Mouse (Mus musculus): ENCODE results near the gene Gimap4. TPM values are rescaled to one million over a fixed set of nuclear protein-coding genes. Genes with fewer than 3 reads are reported as not detected.
"Not testable (repeated sequence)": the region's sequence is repeated elsewhere in the genome, so short reads cannot be mapped to it uniquely, and the experiment has no call there.

Gimap4 gene
- total RNA-seq, 2 experiments from 2014 or later = 46.9 to 57.4 TPM

DNA sequence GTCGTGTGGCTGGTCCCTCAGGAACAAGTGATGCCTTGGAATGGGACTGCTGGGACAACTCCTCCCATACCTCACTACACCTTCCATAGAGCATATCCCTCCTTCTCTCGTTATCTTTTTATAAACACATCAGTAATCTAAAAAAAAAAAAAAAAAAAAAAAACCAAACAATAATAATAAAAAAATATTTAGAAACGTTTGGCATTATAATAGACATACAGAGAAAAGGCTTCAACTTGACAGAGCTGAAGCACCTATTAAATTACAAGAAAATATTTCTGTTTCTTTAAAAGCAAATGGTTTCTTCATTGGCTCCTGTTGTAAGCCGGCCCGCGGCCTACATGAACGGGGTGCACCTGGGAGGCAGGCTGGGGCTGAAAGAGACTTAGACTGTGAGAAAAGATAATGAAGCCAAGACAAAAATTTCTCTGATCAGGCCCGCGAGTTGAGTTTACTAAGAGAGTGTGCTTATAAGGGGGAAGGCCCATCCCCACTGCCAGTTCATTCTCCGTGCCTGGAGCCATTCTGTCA lies 8.9 kb upstream of the Gimap4 start:
- no peak for DNase-seq
- intact Hi-C loops (cut with DNase I) = no loop called here

DNA sequence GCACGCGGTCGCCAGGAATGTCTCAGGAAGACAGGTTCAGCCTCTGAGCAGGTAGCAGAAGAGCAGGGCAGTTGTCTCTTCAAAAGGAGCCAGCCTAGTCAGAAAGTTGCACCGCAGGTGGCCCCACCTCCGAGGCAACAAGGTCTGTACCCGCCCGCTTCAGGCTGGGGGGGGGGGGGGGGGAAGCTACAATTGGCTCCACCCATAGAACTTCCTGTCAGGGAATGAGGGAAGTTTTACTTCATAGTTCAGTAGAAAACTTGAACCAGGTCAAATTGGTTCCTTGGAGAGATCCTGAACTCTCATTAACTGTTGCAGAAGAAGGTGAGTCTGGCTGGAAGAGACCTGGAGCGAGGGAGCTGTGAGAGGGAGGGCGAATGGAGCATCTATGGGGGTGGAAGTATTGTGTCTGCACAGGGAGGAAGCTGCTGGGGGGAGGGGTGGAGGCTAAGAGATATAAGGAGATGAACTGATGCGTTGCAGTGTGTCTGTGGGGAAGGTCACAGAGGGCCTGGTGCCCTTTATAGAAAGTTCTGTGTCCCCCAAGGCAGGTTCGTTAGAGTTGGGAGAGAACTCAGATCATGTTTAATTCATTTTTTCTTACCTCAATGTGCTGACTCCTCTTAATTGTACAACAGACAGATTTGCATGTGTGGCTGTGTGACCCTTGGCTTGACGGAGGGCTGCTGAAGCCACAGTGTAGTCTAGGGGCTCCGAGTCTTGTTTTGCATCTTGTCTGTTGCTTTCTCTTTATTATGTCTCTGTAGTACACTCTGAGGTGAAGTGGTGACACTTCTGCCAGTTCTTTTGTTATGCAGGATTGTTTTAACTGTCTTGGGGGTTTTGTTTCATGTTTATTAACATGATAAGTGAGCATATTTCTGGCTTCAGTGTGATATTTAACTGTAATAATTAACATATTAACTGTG lies 8.2 kb upstream of the Gimap4 start, which contains the start of gene Gimap9:
Gene Gimap9 (plus strand): TSS at position 199 of the 929 bp plus-strand sequence.
- intact Hi-C loops (cut with DNase I) = no loop called here
- peak in 1 of 2 experiments; percentile 49 for DNase-seq

DNA sequence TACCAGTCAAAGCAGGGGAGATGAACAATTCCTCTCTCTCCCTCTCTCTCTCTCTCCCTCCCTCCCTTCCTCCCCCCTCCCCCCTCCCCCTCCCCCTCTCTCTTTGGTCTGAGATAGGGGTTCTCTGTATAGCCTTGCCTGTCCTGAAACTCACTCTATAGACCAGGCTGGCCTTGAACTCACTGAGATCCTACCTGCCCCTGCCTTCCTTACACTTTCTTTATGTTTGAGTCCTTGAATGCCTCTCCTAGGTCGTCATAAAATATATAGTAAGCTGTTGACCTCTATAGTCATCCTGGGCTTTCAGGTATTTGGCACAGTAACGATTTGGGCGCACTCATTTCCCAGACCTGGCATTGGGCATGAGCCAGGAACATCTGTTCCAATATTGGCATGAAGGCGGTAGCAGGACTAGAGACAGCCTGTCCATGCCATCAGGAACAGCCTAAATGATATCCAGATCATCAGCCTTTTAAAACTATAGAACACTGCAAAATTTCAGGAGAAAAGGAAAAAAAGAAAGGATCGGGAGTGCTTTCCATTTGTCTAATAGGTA lies 7.4 kb upstream of the Gimap4 start:
- intact Hi-C loops (cut with DNase I) = no loop called here
- no peak for DNase-seq

GRCm38 (mm10) chr6:48677492-48678345 lies 6.6 kb upstream of the Gimap4 start:
- intact Hi-C loops (cut with DNase I) = no loop called here
- no peak for DNase-seq

GRCm38 (mm10) chr6:48678391-48678790 lies 6.0 kb upstream of the Gimap4 start:
- intact Hi-C loops (cut with DNase I) = no loop called here
- DNase-seq = no peak

GRCm38 (mm10) chr6:48679701-48680100 lies 4.6 kb upstream of the Gimap4 start:
- intact Hi-C loops (cut with DNase I) = loop anchor here (5.0 kb wide), 1 partner anchor 32 kb away; the partner anchor contains the start of gene Gimap8
- no peak for DNase-seq

GRCm38 (mm10) chr6:48680421-48680820 lies 3.9 kb upstream of the Gimap4 start:
- DNase-seq = no peak
- intact Hi-C loops (cut with DNase I) = loop anchor here (5.0 kb wide), 1 partner anchor 33 kb away; the partner anchor contains the start of gene Gimap8

- intact Hi-C loops (cut with DNase I) = loop anchor here (5.0 kb wide), 1 partner anchor 34 kb away; the partner anchor contains the start of gene Gimap8
- DNase-seq = no peak
These were observed 2.8 kb upstream of the Gimap4 start for GRCm38 (mm10) chr6:48681472-48682090.

DNA sequence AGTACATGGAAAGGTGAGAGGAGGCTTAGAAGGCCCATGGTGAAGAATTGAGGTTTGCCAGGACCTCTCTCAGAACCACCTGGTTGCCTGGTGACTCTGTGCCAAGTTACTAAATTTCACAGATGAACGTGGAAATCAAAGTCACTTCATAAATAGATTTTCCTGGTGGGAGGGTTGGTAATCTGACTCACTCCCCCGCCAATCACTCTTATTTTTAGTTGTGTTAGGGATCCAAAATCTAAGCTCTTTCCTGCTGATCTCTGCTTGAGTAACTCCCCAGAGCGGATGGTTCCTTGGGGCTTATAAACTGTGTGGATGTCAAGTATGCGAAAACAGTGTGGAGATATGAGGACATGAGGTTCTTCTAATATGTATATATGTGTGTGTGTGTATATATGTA lies 2.1 kb upstream of the Gimap4 start:
- DNase-seq = no peak
- intact Hi-C loops (cut with DNase I) = loop anchor here (5.0 kb wide), 1 partner anchor 35 kb away; the partner anchor contains the start of gene Gimap8

GRCm38 (mm10) chr6:48683263-48683821 lies 1.0 kb upstream of the Gimap4 start:
- not testable (repeated sequence) for DNase-seq
- intact Hi-C loops (cut with DNase I) = loop anchor here (5.0 kb wide), 1 partner anchor 36 kb away; the partner anchor contains the start of gene Gimap8

- DNase-seq = no peak
- intact Hi-C loops (cut with DNase I) = loop anchor here (2.0 to 5.0 kb wide), 2 partner anchors 38 to 62 kb away; partner anchors contain the start of genes Gimap5 and Gimap8
These were observed 457 bp downstream of the Gimap4 start for GRCm38 (mm10) chr6:48684806-48685205.

DNA sequence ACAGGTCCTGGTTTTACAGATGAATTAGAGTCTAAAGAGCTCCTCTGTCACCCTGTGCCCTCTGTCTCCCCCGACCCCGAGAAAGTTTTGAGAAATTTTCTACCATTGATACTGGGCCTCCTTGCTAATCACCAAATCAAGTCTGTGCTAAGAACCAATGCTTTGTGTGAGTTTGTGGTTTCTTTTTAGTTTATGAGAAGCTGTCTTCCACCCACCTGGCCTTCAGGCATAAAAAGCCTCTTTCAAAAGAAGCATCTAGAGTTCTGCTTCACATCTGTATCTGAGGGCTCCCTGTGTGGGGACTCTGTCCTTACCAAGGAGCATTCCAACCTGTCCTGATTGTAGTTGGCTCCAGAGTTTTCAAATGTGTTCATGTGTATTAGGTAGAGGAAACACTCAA lies 902 bp downstream of the Gimap4 start:
- intact Hi-C loops (cut with DNase I) = loop anchor here (2.0 kb wide), 1 partner anchor 62 kb away; the partner anchor contains the start of gene Gimap5
- DNase-seq = no peak

DNA sequence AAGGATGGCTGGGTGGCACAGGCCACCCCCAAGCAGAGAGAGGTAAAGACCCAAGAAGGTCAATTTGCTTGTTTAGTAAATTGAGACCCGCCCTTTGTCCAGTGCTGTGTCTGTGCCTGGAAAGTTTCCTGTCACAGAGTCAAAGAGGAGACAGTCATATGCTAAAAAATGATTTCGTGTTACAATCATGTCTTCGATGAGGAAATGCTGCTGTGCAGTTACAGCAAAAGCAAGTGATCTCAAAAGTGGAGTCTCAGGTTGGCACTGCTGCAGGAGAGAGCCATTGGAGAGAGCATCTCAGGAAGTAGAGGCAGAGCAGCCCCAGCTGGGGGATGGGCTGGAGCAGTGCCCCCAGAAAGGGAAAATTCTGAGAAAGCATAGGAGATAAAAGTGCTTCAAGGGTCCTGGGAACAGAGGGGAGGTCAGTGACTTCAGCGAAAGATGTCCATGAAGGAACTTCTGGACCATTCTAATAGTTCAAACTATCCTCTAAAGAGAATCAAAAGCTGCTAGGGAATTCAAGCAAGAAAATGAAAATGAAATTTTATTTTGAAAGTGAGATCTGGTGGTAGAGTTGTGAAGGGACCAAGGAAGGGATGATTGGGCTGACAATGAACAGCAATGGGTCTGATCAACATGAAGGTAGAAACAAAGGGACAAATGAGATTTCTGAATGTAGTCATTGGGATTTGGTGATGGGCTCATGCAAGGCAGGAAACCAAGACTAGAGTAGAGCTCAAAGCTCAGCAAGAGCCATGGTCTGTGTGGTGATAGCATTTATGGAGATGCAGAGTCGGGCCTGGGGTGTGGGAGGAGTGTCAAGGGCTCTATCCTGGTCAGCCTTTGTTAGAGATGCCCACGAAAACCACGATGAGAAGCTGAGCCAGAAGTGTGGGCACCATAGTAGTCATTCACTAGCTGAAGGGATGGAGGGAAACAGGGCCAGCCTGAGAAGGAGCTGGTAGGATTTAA lies 1.6 kb downstream of the Gimap4 start:
- intact Hi-C loops (cut with DNase I) = loop anchor here (1.0 to 2.0 kb wide), 2 partner anchors 11 to 61 kb away; partner anchors contain the start of gene Gimap5

GRCm38 (mm10) chr6:48687077-48687476 lies 2.7 kb downstream of the Gimap4 start:
- intact Hi-C loops (cut with DNase I) = no loop called here

More for the DNA sequence above, 1.6 kb downstream of the Gimap4 start:
- DNase-seq = no peak

DNA sequence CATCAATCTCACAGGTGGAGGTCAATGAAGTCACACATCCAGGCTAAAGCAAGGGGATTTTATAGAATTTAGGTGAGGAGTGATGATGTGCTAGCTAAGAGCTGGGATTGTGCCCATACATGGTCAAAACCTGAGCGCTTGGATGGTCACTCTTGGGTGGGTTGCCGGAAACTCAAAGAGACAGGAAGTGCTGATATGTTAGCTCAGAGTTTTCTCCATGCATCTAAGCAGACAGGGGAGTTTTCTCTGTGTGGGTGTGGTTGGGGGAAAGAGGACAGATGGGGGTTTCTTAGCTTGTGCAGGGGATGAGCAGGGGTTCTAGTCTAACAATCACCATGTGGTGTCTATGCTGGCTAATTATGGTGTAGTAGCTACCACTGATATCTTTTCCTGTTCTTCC lies 5.0 kb downstream of the Gimap4 start:
- DNase-seq = no peak
- intact Hi-C loops (cut with DNase I) = no loop called here

More at GRCm38 (mm10) chr6:48687077-48687476, 2.7 kb downstream of the Gimap4 start:
- DNase-seq = no peak

DNA sequence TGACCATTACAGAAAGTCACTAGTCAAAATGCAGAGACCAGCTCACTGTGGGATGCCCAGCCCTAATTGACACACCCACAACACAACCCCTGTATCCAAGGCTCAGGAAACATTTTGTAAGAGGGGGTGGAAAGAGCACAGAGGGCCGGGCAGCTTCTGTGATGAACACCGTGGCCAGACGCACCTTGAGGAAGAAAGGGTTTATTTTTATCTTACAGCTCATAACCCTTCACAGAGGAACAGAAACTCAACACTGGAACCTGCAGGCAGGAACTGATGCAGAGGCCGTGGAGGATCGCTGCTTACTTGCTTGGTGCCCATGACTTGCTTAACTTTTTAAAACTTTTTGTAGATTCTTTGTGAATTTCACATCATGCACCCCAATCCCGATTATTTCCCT lies 8.6 kb downstream of the Gimap4 start:
- intact Hi-C loops (cut with DNase I) = no loop called here
- DNase-seq = no peak

DNA sequence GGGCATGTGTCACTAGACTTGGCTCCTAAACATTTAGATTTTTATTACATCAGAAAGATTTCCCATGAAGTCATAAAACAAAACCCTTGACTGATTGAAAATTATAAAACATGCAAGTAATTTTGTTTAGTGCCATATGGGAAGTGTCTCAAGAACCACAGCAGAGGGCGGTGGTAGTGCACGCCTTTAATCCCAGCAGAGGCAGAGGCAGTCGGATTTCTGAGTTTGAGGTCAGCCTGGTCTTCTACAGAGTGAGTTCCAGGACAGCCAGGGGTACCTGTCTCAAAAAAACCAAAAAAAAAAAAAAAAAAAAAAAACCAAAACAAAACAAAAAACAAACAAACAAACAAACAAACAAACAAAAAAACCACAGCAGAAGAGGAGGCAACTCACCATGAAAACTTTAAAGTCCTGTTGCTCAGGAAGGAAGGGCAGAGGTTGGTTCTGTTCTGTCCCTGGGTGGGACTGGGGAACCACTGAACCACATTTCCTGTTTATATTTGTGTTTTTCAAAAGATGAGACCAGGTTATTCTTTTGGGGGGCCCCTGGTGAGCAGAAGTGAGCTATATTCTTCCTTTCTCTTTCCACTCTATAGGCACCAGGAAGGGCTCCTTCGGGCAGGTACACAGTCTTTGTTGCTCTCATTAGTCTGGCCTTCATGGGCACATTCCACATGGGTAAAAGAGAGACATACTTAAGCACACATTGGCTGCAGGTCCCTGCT lies 12.6 kb downstream of the Gimap4 start:
- no peak for DNase-seq
- intact Hi-C loops (cut with DNase I) = loop anchor here (1.0 kb wide), 1 partner anchor 11 kb away; no protein-coding TSS in a partner anchor
